Mouse (Mus musculus): ENCODE data around the gene Wdr41. TPM values are rescaled to one million over a fixed set of nuclear protein-coding genes. Genes with fewer than 3 reads are reported as not detected.

Gene Wdr41
- polyA plus RNA-seq (2014; fragmentation: Nextera tagmentation; extraction: Ambion mirVana), result 24.4 and 25.5 TPM in 2 replicates

DNA sequence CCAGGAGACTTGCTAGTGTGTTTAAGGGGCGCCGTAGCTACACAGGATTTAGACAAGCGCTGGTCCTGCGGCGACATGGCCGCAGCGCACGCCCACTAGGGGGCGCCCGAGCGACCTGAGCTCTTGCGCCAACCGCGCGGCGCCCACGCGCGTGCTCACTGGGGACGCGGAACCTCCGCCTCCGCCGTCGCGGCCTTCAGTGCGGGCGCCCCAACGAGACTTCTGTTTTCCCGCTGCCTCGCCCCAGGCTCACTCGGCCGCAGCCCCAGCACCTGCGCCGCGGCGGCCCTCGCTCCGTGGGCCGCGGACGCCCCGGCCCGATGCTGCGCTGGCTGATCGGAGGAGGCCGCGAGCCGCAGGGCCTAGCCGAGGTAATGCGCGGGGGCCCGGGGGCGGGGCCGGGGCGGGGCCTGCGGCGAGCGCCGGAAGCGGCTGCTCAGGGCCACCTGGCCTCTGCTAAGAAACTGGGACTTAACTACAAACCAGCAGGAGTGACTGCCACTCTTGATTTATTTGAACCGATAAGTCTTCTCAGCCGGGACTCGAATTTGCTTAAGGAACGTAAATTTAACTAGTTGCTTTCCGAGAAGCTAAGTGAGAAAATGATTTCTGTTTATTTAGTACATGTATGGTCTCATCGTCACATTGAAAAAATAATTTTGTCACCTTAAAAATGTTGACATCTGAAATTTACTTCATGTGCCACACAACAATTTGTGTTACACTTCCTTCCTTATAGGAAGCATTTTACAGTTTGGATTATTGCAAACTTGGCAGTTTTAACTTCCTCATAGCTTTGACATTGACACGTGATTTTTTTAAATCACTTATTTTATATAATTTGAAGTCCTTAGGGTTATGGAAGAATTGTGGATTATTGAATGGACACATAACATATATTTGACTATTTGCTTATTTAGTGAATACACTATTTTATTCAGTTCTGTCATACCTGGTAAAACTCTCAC, at the start of gene Wdr41:
Wdr41 (plus strand) TSS at position 126 of the 968 bp plus-strand sequence.
- Histone ChIP-seq H3K36me3 (ENCODE audit: control insufficient read depth, insufficient read depth, low read length) (peaks cover 7% of the 10 kb centered on the region), H3K27me3 (replicated peaks; ENCODE audit: control insufficient read depth, insufficient read depth, low read length) (no peaks in the 10 kb centered on the region), H3K4me3 (ENCODE audit: low read depth, low read length) (peak within 1 kb of the TSS; percentile 74), H3K9ac (ENCODE audit: low read length) (peak within 1 kb of the TSS; percentile 96), H3K4me2 (ENCODE audit: low read length) (peak within 1 kb of the TSS; percentile 60), H3K4me1 (replicated peaks; ENCODE audit: control insufficient read depth, insufficient read depth, low read length) (peaks cover 4% of the 10 kb centered on the region; the same call in 1 of the 2 replicates), H3K27ac (ENCODE audit: low read depth) (peak within 1 kb of the TSS; percentile 99), H3K9me3 (ENCODE audit: control insufficient read depth, low read length) (no peaks in the 10 kb centered on the region)
- peak; percentile 94 for DNase-seq (ENCODE audit: low spot score)
- peak; percentile 97 for ATAC-seq (replicated peaks; ENCODE audit: low FRiP score, low TSS enrichment, low read depth)
- 2% methylated on average over 68 of the region's 68 CpGs for WGBS

DNA sequence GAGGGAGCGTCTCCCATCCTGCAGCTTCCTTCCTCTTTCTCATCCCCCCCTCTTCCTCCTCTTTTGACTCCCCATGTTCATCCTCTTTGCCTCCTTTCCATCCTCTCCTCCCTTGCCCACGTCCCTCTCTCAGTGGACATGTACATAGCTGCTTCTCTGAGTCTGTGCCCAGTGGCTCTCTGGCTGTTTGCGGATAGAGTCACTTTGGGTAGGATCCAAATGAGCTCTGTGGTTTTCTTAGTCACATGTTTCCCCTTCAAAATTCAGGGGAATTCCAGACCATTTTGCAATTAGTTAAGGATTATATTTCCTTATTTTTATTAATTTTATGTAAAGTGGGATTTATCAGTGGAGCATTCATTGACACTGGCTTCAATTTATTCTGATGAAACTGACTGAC, 48.1 kb upstream of the Wdr41 start:
- Histone ChIP-seq H3K27ac (ENCODE audit: low read depth) (no peak overlapping the region), H3K4me3 (ENCODE audit: low read depth, low read length) (no peak overlapping the region), H3K9ac (ENCODE audit: low read length) (no peak overlapping the region), H3K9me3 (ENCODE audit: control insufficient read depth, low read length) (no peaks in the 10 kb centered on the region), H3K36me3 (ENCODE audit: control insufficient read depth, insufficient read depth, low read length) (no peaks in the 10 kb centered on the region), H3K4me2 (ENCODE audit: low read length) (no peak overlapping the region), H3K4me1 (replicated peaks; ENCODE audit: control insufficient read depth, insufficient read depth, low read length) (no peaks in the 10 kb centered on the region), H3K27me3 (replicated peaks; ENCODE audit: control insufficient read depth, insufficient read depth, low read length) (0 out of 2 replicates have a peak, but pooled peaks cover 8% of the 10 kb centered on the region)
- WGBS, result 81% methylated on average over 3 of the region's 3 CpGs
- ATAC-seq (replicated peaks; ENCODE audit: low FRiP score, low TSS enrichment, low read depth) (no peak), DNase-seq (ENCODE audit: low spot score) (no peak)

DNA sequence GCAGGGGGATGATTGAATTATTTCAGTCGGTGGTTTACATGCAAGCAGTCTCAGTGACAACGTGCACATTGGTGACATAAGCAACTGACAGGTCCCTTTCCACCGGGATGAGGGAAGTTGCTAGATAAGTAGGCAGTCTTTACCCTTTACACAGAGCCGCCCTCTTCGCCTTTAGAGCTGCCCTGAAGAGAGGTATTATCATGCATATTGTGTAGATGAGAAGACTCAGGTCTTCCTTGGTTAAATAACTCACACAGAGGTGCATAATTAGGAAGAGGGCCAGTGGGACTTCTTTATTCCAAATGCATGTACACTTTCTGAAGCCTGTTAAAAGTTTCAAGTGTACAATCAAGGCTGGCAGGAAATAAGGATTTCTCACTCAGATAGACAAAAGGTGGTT, 37.7 kb upstream of the Wdr41 start:
- Histone ChIP-seq H3K27ac (ENCODE audit: low read depth) (no peak overlapping the region), H3K4me2 (ENCODE audit: low read length) (no peak overlapping the region), H3K9me3 (ENCODE audit: control insufficient read depth, low read length) (no peaks in the 10 kb centered on the region), H3K4me1 (replicated peaks; ENCODE audit: control insufficient read depth, insufficient read depth, low read length) (no peaks in the 10 kb centered on the region), H3K27me3 (replicated peaks; ENCODE audit: control insufficient read depth, insufficient read depth, low read length) (0 out of 2 replicates have a peak, but pooled peaks cover 5% of the 10 kb centered on the region), H3K4me3 (ENCODE audit: low read depth, low read length) (no peak overlapping the region), H3K9ac (ENCODE audit: low read length) (no peak overlapping the region), H3K36me3 (ENCODE audit: control insufficient read depth, insufficient read depth, low read length) (no peaks in the 10 kb centered on the region)
- DNase-seq (ENCODE audit: low spot score), result no peak
- WGBS, result 67% methylated on average over 5 of the region's 5 CpGs
- ATAC-seq (replicated peaks; ENCODE audit: low FRiP score, low TSS enrichment, low read depth), result no peak

DNA sequence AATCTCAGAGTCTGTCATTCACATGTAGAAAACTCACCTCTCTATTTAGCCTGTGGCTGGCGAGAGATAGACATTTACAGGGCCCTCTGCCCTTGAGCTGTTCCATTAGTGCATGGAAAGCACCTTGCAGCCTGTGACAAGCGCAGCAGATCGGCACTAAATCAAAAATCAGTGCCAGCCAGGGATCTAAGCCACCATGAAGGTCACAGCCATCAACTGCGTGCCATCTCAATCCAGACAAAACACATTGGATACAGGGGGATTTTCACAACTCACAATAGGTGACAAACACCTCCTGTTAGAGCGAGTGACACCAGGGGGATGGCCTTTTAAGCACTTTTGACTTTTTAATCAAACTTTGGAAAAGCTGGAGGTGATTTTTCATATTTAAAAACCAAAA, 36.0 kb upstream of the Wdr41 start:
- ATAC-seq (replicated peaks; ENCODE audit: low FRiP score, low TSS enrichment, low read depth), result no peak
- H3K4me2 ChIP-seq (ENCODE audit: low read length), result no peak overlapping the region
- WGBS, result 70% methylated on average over 5 of the region's 5 CpGs
- DNase-seq (ENCODE audit: low spot score), result no peak
- H3K9ac ChIP-seq (ENCODE audit: low read length), result no peak overlapping the region
- H3K4me3 ChIP-seq (ENCODE audit: low read depth, low read length), result no peak overlapping the region
- H3K4me1 ChIP-seq (replicated peaks; ENCODE audit: control insufficient read depth, insufficient read depth, low read length), result no peaks in the 10 kb centered on the region
- no peaks in the 10 kb centered on the region for H3K9me3 ChIP-seq (ENCODE audit: control insufficient read depth, low read length)
- H3K36me3 ChIP-seq (ENCODE audit: control insufficient read depth, insufficient read depth, low read length), result no peaks in the 10 kb centered on the region
- no peak overlapping the region for H3K27ac ChIP-seq (ENCODE audit: low read depth)
- 0 out of 2 replicates have a peak, but pooled peaks cover 5% of the 10 kb centered on the region for H3K27me3 ChIP-seq (replicated peaks; ENCODE audit: control insufficient read depth, insufficient read depth, low read length)

DNA sequence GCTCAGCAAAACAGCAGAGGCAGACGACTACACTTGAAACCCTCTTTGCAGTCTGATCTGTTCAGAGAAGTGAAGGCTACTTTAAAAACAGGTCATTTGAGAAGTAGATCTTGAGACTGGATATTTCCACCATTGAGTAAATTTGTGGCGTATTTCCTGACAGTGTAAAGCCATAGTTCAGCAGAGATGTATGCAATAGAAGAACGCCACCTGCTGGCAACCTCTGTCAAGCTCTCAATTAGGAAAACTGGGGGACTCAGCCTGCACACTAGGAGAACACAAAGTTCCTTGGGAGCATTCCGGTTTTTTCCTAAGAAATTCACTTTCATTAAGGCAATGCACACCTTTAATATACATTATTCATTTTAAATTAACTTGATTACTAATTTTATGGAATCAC, 34.9 kb upstream of the Wdr41 start:
- DNase-seq (ENCODE audit: low spot score), result peak; percentile 78
- 17% methylated on average over 4 of the region's 4 CpGs for WGBS

DNA sequence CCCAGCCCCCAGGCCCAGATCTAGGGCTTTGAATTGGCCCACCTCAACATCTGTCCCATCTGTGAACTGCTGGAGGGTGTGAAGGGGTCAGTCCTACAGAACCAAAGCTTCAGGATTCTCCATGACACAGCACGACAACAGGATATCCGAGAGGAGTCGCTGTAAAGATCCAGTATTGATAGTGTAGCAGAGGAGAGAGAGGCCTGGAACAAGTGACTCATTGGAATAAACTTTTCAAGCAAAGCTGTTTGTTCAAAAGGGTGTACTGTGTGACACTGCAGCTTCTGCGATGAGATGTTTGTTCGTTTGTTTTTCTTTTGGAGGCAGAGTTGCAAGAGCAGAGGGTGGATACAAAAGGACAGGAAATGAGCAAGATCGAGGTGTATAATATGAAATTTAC, 20.2 kb upstream of the Wdr41 start:
- WGBS, result 64% methylated on average over 6 of the region's 6 CpGs
- no peaks in the 10 kb centered on the region for H3K27me3 ChIP-seq (replicated peaks; ENCODE audit: control insufficient read depth, insufficient read depth, low read length)

More for the DNA sequence above, 34.9 kb upstream of the Wdr41 start:
- Histone ChIP-seq H3K36me3 (ENCODE audit: control insufficient read depth, insufficient read depth, low read length) (no peaks in the 10 kb centered on the region), H3K27me3 (replicated peaks; ENCODE audit: control insufficient read depth, insufficient read depth, low read length) (0 out of 2 replicates have a peak, but pooled peaks cover 5% of the 10 kb centered on the region), H3K9ac (ENCODE audit: low read length) (no peak overlapping the region), H3K4me2 (ENCODE audit: low read length) (no peak overlapping the region), H3K9me3 (ENCODE audit: control insufficient read depth, low read length) (no peaks in the 10 kb centered on the region), H3K4me1 (replicated peaks; ENCODE audit: control insufficient read depth, insufficient read depth, low read length) (no peaks in the 10 kb centered on the region), H3K4me3 (ENCODE audit: low read depth, low read length) (no peak overlapping the region), H3K27ac (ENCODE audit: low read depth) (no peak overlapping the region)
- ATAC-seq (replicated peaks; ENCODE audit: low FRiP score, low TSS enrichment, low read depth), result no peak

DNA sequence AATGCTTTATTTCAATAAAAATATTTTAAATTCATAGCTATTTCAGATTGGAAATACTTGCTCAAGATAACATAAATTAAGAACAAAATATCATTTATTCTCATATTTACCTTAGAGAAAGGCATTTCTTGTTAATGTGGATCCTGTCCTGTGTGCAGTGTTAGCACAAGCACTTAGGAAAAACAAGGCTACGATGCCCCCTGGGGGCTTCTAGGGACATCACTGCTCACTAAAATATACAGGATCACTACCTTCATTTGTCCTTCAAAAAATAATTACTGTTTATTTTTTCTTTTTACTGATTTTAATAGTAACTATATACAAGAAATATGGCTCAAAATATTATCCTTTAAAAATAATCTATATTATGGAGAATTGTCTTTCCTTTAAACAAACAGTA, 18.2 kb upstream of the Wdr41 start:
- DNase-seq (ENCODE audit: low spot score) (no peak), ATAC-seq (replicated peaks; ENCODE audit: low FRiP score, low TSS enrichment, low read depth) (no peak)
- Histone ChIP-seq H3K27ac (ENCODE audit: low read depth) (no peak overlapping the region), H3K27me3 (replicated peaks; ENCODE audit: control insufficient read depth, insufficient read depth, low read length) (no peaks in the 10 kb centered on the region), H3K9ac (ENCODE audit: low read length) (no peak overlapping the region), H3K9me3 (ENCODE audit: control insufficient read depth, low read length) (no peaks in the 10 kb centered on the region), H3K4me3 (ENCODE audit: low read depth, low read length) (no peak overlapping the region), H3K36me3 (ENCODE audit: control insufficient read depth, insufficient read depth, low read length) (no peaks in the 10 kb centered on the region), H3K4me2 (ENCODE audit: low read length) (no peak overlapping the region), H3K4me1 (replicated peaks; ENCODE audit: control insufficient read depth, insufficient read depth, low read length) (no peaks in the 10 kb centered on the region)
- 58% methylated on average over 1 of the region's 1 CpGs for WGBS

More for the DNA sequence above, 20.2 kb upstream of the Wdr41 start:
- Histone ChIP-seq H3K4me3 (ENCODE audit: low read depth, low read length) (no peak overlapping the region), H3K4me1 (replicated peaks; ENCODE audit: control insufficient read depth, insufficient read depth, low read length) (no peaks in the 10 kb centered on the region), H3K27ac (ENCODE audit: low read depth) (no peak overlapping the region), H3K36me3 (ENCODE audit: control insufficient read depth, insufficient read depth, low read length) (no peaks in the 10 kb centered on the region), H3K9me3 (ENCODE audit: control insufficient read depth, low read length) (no peaks in the 10 kb centered on the region), H3K4me2 (ENCODE audit: low read length) (no peak overlapping the region), H3K9ac (ENCODE audit: low read length) (no peak overlapping the region)
- no peak for DNase-seq (ENCODE audit: low spot score)
- ATAC-seq (replicated peaks; ENCODE audit: low FRiP score, low TSS enrichment, low read depth), result no peak

DNA sequence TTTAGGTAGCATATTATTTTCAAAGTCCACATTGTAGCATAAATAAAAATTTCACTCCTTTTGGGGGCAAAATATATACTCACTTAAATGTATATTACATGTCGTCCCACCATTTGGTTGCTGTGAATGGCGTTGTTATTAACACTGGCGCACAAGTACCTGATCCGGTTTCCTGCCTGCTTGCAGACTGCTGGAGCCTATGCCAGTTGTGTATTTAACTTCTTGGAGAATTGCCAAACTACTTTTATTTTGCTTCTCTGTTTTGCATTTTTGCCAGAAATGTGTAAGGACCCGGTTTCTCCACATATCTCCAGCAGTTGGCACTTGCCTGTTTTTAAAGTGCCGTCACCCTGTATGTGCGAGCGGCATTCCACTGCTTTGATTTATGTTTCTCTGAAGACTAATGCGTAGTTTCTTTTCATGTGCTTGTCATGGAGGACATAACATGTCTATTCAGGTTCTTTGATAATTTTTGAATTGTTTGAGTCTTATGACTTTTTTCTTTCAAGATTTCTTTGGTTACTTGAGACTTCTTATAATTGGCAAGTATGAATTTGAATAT, 6.1 kb upstream of the Wdr41 start:
- Histone ChIP-seq H3K36me3 (ENCODE audit: control insufficient read depth, insufficient read depth, low read length) (no peaks in the 10 kb centered on the region), H3K4me1 (replicated peaks; ENCODE audit: control insufficient read depth, insufficient read depth, low read length) (no peaks in the 10 kb centered on the region), H3K9ac (ENCODE audit: low read length) (no peak overlapping the region), H3K4me3 (ENCODE audit: low read depth, low read length) (no peak overlapping the region), H3K9me3 (ENCODE audit: control insufficient read depth, low read length) (no peaks in the 10 kb centered on the region), H3K27ac (ENCODE audit: low read depth) (no peak overlapping the region), H3K27me3 (replicated peaks; ENCODE audit: control insufficient read depth, insufficient read depth, low read length) (no peaks in the 10 kb centered on the region), H3K4me2 (ENCODE audit: low read length) (no peak overlapping the region)
- ATAC-seq (replicated peaks; ENCODE audit: low FRiP score, low TSS enrichment, low read depth) (no peak), DNase-seq (ENCODE audit: low spot score) (no peak)
- whole genome bisulfite sequencing, result 48% methylated on average over 9 of the region's 9 CpGs

Measured in intestine, embryonic 14.5 days (tissue).